Mouse (Mus musculus) adrenal gland, adult (tissue): ENCODE measurements around the gene Gimap5.

ENCODE experiments used
- DNase-seq, 2 experiments: peaks; one replicate each; pipeline ENCODE4 v3.0.0; 2022 to 2023; ENCODE audit warnings: low spot score in 1 of 2; ENCODE audit not compliant: inconsistent age in 2 of 2

Gimap5 gene

DNA sequence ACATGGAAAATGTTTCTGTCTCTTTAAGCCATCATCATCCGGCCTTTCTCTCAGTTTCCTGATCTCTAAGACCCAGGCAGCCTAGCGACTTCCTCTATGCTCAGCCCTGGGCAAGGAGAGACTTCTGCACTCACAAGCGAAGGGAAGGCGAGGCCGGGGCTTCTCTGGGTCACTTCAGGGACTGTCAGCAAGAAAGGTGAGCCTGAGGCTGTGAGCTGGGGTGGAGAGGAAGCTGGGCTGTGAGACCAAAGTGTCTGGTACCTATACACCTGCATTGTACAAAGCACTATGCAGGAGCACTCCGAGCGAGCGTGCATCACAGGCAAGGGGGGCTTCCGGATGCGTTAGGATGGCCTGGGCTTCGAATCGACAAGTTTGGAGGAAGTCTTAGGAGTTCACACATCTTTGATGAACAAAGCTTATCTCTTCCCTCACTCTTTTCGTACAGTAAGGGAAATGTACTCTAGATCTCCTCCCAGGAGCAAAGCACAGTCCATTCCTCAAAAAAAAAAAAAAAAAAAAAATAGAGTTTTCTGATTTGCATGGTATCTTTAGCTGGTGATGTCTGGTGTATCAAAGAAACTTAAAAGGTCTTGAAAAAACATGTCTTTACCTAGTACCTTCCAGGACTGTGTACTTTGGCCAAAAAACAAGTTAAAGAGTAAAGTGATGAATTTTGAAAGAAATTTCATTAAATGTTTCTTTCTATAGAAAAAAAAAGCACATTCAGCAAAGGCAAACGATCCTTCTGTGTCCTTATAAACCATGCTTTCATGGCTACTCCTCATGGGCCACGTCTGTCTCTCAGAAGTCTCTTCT lies 6.8 kb upstream of the Gimap5 start, which contains the start of gene Gimap1:
Gene Gimap1, plus strand, starts transcription at position 94 of the 819 bp plus-strand sequence.
- peak; percentile 28 to 67 for DNase-seq

DNA sequence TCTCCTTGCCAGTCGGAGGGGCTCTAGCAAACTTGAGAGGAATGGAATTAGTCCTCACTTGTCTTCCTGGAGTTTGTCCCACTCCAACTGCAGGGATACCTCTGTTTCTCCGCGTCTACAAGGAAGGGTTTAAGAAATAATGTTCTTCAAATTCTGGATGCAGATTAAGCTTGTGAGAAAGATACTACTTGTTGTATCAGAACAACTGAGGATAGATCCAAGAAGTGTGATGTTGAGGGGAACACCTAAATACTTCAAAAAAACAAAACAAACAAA lies 6.3 kb upstream of the Gimap5 start:
- no peak for DNase-seq

DNA sequence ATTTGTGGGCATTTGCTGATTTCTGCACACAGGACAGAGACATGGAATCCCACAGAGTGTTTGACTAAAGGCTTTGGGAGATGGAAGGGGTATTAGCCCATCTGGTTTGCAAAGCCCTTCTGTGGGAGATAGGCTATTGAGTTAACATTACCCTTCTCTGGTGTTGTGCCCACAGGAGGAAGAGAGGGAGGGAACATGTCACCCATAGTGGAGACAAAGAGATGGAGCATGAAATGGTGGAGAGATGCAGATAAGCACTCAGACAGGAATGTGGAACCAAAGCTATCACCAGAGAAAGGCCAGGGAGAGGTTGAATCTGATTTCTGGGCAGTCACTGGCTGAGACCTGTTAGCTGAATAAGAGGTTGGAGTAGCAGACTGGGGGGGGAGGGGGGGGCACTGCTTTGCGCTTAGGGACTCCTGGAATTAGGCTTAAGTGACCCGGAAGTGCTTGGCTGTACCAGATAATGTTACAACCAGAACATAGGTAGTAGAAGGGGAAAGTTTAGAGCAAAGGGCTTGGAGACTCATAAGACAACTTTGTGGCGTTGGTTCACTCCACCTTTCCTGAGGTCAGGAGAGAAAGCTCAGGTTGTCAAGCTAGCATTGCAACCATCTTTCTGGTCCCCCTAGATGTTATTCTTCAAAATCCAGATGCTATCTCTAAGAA lies 5.4 kb upstream of the Gimap5 start:
- no peak for DNase-seq

DNA sequence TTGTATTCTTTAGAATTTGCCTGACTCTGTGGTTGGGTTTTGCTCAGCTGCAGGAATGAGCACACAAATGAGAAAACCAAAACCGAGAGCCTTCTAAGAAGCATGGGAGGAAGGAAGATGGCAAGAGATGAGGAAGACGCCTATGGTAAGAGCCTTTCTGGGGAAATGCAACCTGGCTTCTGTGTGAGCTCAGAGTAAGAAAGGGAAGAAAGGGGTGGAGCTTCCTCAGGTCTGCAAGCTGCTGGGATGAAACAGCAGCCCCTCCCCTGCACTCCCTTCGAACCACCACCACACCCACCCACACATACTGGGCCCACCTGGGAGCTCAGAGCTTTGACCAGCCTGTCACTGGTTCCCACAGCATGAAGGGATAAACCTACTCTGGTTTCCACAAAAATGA lies 4.7 kb upstream of the Gimap5 start:
- no peak for DNase-seq

DNA sequence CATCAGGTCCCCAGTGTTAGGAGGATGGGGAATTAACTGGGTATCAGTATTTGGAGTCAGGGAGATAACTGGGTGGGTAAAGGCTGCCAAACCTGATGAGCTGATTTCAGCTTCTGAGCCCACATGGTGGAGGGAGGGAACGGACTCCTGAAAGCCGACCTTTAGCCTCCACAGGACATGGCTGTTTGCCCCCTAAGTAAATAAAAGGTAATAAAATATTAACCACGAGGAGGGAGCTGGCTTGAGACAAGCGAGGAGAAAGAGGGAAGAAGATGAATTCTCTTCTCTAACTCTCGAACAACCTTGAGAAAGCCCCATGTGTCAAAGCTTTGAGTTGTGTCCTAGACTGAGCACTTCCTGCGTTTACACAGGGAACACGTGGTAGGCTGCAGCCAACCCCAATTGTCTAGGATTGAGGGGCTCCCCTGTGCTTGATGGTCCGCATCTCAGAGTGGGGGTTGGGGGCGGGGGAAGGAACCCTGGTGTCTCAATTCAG lies 4.2 kb upstream of the Gimap5 start:
- no peak for DNase-seq

DNA sequence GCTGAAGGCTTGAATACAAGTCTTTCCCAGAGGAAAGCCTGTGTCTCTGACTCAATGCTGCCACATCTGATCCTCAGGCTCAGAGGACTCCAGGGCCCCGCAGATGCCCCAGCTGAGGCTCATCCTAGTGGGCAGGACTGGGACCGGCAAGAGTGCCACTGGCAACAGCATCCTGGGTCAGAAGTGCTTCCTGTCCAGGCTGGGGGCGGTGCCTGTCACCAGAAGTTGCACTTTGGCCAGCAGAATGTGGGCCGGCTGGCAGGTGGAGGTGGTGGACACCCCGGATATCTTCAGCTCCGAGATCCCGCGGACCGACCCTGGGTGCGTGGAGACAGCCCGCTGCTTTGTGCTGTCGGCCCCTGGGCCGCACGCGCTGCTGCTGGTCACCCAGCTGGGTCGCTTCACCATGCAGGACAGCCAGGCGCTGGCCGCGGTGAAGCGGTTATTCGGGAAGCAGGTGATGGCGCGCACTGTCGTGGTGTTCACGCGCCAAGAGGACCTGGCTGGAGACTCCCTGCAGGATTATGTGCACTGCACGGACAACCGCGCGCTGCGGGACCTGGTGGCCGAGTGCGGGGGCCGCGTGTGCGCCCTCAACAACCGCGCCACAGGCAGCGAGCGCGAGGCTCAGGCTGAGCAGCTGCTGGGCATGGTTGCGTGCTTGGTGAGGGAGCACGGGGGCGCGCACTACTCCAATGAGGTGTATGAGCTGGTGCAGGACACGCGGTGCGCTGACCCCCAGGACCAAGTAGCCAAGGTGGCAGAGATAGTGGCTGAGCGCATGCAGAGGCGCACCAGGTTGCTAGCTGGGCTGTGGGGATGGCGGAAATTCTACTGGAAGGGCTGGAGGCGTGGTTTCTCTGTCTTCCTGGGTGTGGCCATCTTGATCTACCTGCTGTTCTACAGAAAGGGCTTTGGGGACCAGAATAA lies 3.3 kb upstream of the Gimap5 start:
- DNase-seq, result peak; percentile 24 to 61

DNA sequence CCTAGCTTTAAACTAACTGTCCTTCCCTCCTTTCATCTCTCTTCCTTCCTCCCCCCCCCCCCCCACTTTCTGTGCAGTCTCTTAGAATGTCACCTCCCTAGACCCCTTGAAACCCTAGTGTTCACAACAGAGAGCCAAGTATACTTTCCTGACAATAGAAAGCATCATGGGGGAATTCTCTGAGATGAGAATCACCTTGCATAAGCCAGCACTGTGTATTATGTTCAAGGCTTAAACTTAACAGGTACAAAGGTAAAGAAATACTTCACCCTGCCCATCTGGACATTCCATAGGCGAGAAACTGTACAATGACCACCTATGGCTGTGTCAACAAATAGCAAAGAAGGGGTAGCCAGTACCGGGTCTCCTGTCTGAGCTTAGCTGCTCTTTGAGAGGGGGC lies 507 bp upstream of the Gimap5 start:
- no peak for DNase-seq

DNA sequence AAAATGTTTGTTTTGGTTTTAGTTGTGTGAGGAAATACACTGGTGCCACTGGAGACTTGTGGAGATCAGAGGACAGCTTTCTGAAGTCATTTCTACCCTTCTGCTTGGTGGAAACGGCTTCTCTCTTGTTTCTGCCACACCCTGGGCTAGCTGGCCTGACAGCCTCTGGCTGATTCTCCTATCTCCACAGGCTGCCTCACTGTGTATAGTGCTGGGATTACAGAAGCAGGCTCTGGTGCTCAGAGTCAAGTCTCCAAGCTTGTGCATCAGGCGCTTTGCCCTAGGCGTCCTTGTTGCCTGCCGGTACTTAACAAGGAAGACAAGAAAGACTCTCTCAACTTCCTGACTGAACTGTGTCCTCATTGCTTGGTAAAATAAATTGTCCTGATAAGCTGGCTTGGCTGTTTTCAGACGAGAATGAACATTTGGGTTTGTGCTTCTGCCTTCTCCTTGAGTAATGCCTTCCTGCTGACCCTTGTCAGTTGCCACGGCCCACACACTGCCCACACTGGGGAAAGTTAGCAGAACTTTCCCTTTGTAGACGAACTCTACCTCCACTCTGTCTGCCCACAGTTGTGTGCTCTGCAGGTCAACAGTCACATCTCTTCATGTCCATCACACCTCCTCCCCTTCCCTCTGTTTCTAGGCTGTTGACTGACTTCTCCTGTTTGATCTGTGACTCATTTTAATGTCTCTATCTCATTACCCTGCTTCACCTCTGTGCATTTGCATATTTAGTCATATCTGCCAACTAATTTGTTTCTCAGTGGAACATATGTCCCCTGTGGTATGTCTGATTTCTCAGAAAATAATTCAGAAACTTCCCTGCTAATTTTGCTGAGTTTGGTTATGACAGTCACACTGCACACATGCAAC lies 1.3 kb downstream of the Gimap5 start:
- peak; percentile 28 to 59 for DNase-seq

DNA sequence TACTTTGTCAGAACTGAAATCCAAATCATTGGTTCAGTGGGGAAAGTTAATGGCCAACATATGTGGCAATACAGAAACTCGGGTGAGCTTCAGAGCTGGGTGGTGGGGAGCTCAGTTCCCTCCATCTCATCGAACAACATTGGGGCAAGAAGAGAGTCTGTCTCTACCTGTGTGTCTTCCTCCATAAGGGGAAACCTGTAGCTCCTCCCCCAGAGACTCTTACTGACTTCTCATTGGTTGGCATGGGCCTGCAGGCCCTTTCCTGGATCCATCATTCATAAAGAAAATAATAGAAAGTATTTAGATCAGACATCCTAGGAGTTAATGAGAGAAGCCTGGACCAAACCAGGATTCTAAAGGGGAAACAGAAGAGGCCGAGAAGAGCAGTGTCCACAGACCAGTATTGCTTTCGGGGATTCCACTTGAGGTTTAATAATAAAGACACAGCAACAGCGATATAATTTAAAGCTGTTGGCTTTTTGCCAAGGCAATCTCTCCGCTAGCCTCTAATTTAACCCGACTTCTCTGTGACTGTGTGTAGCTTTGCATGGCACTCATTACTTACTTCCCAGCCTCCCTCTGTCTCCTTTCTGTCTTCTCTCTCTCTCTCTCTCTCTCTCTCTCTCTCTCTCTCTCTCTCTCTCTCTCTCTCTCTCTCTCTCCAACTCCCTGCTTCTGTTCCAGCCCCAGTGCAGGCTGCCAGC lies 17.7 kb downstream of the Gimap5 start:
- DNase-seq, result peak in 1 of 2 experiments; percentile 22

DNA sequence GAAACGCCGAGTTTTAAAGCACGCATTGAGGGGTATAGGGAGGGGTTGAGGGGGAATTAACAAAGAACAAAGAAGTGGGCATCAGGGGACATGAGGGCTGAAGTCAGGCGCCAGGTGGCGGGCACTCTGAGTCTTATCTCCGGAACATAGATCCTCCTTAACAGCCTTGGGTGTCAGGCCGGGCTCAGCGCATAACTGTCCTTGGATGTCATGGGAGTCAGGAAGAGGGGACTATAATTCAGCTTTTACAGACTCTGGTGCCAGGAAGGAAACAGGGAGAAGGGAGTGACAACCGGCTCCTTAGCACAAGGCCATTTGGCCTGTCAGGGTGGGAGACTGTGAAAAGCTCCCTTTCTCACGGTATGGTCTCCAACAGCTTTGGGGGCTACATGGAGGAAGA lies 18.5 kb downstream of the Gimap5 start:
- DNase-seq, result peak in 1 of 2 experiments; percentile 57

DNA sequence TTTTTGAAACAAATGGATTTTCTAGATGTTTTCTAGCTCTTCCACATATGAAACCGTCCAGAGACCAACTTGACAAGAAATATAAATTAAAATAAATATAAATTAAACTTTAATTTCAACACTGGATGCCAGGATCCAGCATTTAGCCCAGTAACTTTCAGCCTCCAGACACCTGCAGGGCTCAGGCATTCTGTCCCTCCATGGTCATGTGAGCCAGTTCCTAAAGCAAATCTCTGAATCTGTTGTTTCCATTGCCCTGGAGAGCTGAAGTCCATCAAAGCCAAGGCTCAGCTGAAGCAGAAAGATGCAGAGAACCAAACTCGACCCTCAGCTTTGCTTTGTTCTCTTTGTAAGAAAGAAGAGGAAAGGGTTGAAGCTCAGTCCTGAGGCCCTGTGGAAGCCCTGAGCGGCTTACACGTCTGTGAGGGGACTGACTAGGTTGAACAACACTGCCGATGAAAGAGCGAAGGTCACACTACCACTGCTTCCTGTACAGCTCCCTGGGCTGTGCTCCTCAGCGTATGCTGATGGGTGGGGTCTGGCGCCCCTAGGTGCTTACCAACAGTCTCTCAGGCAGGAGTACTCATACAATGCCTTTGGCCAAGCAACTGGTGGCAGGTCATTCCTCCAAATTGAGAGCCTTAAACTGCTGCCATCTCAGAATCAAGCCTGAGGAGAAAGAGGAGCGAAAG lies 22.3 kb downstream of the Gimap5 start:
- DNase-seq, result peak in 1 of 2 experiments; percentile 39

DNA sequence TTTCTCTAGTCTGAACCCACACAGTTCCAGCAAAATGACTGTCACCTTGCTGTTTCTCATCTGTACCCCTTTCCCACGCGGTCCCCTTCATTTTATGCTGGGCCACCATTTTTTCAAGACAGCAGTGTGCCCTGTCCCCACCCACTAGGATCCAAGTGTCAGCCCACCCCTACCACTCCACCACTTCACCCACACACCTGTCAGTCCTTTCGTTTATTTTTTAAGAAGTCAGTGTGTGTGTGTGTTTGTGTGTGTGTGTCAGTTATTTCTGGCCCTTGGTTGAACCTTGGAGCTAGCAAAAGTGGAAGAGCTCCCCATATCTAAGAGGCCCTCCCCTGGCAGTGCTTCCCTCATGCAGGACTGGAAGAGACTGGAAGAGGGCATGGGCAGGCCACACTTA lies 22.9 kb downstream of the Gimap5 start:
- DNase-seq, result no peak

DNA sequence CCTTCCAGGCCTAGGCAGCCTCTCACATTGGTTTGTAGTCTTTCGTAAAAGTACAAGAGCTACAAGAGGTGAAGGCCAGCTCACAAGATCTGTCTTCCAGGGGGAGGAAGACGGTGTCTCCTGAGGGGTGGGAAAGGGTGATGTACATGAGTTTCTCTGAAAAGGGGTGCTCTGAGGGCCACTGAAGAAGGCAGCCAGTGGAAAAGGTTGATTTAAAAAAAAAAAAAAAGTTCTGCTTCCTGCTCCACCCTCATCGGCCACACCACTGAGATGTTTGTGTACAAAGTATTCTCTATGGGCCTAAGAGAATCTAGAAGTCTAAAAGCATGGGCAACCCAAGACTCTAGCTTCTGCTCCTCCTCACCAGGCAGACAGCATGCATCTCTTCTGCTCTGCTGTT lies 24.7 kb downstream of the Gimap5 start, which contains the start of gene Gimap3:
Gene Gimap3, minus strand, starts transcription at position 156 of the 400 bp plus-strand sequence.
- peak in 1 of 2 experiments; percentile 34 for DNase-seq

DNA sequence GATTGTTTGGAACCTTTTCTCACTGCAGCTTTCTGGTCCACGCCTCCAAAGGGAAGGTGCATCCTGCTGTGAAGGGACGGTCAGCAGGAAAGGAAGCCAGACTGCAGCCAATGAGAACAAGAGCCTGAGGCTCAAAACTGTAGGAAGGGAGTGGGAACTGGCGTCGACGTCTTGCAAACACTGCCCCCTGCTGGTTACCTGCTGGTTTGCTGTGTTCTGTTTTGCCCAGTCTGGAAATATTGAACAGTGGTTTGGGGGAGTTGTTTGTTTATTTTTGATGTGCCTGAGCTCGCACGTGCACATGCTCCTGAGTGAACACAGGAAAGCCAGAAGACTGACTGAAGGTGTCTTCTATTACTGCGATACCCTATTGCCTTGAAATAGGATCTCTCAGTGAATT lies 26.0 kb downstream of the Gimap5 start:
- peak; percentile 79 to 93 for DNase-seq

DNA sequence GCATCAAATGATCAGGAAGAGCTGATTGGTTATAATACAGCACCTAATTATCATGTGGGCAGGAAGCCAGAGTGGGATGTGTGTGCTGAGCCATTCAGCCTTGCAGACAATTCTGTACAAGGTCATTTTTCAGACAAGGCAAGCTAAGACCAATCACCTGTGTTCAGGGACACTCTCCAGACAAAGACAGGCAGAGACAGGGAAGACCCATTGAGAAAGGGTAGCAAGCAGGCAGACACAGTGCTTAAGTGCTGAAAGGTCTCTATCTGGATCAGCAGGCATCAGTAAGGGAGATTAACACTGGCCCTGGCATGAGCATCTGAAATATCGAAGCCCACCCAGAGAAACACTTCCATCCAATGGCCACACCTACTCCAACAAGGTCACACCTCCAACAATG lies 38.4 kb downstream of the Gimap5 start:
- DNase-seq, result peak; percentile 22 to 76

DNA sequence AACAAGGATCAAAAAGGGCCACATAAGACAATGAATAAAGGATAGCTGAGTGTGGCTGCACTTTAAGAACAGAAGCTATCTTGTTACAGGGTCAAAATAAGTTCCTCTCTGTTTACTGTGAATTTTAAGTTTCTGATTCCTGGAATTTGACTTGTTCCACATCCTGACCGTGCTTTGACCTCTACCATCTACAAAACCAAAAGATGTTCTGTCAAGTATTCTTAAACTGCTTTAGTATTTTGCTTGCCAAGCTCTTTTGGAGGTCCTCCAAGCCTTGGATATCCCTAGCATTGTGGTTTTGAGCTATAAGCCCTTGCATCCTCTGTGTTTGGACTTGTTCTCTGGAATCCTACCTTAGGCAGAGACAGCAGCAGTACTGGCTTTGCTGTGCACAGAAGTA lies 39.2 kb downstream of the Gimap5 start:
- peak; percentile 39 to 83 for DNase-seq

DNA sequence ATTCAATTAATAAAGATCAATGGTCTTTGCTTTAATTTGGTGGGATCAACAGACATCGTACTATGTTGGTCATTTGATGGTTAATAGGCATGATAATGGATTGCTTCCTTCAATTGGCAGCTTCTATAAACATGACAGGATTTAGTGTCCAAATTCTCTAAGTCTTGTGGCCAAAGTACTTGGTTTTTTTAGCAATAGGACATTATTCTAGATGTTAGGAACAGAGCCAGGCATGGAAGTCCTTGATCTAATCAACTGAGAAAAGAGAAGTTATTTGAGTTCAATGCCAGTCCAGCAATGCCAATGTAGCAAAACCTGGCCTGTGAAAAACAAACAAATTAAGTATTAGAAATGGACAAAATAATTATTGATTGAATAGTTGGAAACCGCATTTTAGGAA lies 39.6 kb downstream of the Gimap5 start:
- DNase-seq, result no peak

DNA sequence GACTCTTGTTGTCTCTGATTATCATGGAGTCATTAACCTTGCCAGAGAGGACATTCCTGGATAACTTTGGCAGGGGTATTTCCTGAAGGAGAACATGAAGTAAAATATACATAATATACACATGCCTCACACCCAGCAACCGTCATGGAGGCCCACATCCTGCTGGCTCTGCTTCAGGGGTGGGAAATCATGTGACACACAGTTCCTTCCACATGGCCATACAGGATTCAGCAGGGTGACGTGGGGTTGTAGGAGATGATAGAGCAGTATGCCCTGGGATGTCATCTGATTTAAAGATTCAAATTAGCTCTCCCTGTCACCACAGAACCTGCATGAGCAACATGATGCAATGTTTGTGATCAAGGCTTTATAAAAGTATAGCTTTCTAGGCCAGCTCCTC lies 41.9 kb downstream of the Gimap5 start:
- DNase-seq, result no peak

DNA sequence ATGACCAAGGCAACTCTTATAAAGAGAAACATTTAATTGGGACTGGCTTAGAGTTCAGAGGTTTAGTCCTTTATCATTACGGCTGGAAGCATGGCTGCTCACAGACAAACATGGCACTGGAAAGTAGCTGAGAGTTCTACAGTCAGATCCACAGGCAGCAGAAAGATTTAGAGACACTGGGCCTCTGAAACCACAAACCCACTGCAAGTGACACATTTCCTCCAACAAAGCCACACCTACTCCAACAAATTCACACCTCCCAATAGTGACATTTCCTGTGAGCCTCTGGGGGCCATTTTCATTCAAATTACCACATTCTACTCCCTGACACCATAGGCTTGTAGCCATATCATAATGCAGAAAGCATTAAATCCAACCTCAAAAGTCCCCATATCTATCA lies 55.9 kb downstream of the Gimap5 start:
- no peak for DNase-seq
